Mouse (Mus musculus) hindbrain, embryonic 12.5 days (tissue): ENCODE measurements around the gene Nsg1. TPM values are rescaled to one million over a fixed set of nuclear protein-coding genes. Genes with fewer than 3 reads are reported as not detected.

ENCODE experiments used
- ATAC-seq: fragments of 200-750 bp; cut with Nextera tagmentation; 2 replicates; pipeline ENCODE4 v1.8.0; 2017; ENCODE audit warnings: moderate TSS enrichment; ENCODE audit not compliant: low FRiP score
- H3K27ac ChIP-seq: fragments of 300-500 bp; sonication (generic); 2 replicates; pipeline ENCODE4 v1.5.1; 2016; ENCODE audit warnings: mild to moderate bottlenecking
- H3K27me3 ChIP-seq: fragments of 300-500 bp; sonication (generic); 2 replicates; pipeline ENCODE4 v1.6.1; 2016; ENCODE audit warnings: mild to moderate bottlenecking
- H3K36me3 ChIP-seq: fragments of 300-500 bp; sonication (generic); 2 replicates; pipeline ENCODE4 v1.6.1; 2016; ENCODE audit warnings: mild to moderate bottlenecking
- H3K4me1 ChIP-seq: fragments of 300-500 bp; sonication (generic); 2 replicates; pipeline ENCODE4 v1.6.1; 2016
- H3K4me2 ChIP-seq: fragments of 300-500 bp; sonication (generic); replicated peaks from 2 replicates; pipeline ENCODE4 v1.6.1; 2016; ENCODE audit warnings: mild to moderate bottlenecking
- H3K4me3 ChIP-seq: fragments of 300-500 bp; sonication (generic); 2 replicates; pipeline ENCODE4 v1.5.1; 2016; ENCODE audit warnings: mild to moderate bottlenecking
- H3K9ac ChIP-seq: fragments of 300-500 bp; sonication (generic); 2 replicates; pipeline ENCODE4 v1.6.1; 2016; ENCODE audit warnings: mild to moderate bottlenecking, moderate library complexity
- H3K9me3 ChIP-seq: fragments of 300-500 bp; sonication (generic); replicated peaks from 2 replicates; pipeline ENCODE4 v1.6.1; 2016; ENCODE audit warnings: mild to moderate bottlenecking
- WGBS: fragments of 180-500 bp; shearing (Covaris S2); methylation state at CpG from one replicate; pipeline ENCODE4 v1.1.7; 2016; 5-methylcytosine and 5-hydroxymethylcytosine counted together
- polyA plus RNA-seq: library from polyadenylated mRNA; unstranded; fragments of >200 nt; fragmentation: Nextera tagmentation; extraction: Ambion mirVana; gene quantifications from 2 replicates; pipeline ENCODE4 v1.2.1, GENCODE M21; 2016

Gene Nsg1
- polyA plus RNA-seq, 1 experiment from 2014 or later = 447 TPM

DNA sequence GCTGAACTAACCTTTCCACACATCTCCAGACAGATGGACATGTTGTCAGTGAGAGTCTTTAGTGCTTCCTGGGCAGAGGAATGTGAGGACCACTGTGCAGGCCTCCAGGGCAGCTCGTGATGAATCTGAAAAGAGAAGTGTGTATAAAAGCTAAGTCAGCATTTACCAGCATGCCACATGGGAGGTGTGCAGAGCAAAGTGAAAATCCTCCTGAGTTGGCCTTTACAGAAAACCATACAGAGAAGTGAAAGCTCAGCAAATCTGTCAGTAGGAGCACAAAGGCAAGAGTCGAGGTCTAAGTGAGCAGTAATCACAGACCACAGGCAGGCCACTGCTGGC lies 67.8 kb downstream of the Nsg1 start:
- Histone ChIP-seq H3K4me3 (no peak overlapping the region), H3K9me3 (no peaks in the 10 kb centered on the region), H3K27me3 (no peaks in the 10 kb centered on the region), H3K27ac (no peak overlapping the region), H3K36me3 (no peaks in the 10 kb centered on the region), H3K4me1 (peaks cover 4% of the 10 kb centered on the region; the same call in 1 of the 2 replicates), H3K4me2 (no peak overlapping the region), H3K9ac (no peak overlapping the region)
- ATAC-seq = no peak
- 58% methylated on average over 2 of the region's 2 CpGs for WGBS

DNA sequence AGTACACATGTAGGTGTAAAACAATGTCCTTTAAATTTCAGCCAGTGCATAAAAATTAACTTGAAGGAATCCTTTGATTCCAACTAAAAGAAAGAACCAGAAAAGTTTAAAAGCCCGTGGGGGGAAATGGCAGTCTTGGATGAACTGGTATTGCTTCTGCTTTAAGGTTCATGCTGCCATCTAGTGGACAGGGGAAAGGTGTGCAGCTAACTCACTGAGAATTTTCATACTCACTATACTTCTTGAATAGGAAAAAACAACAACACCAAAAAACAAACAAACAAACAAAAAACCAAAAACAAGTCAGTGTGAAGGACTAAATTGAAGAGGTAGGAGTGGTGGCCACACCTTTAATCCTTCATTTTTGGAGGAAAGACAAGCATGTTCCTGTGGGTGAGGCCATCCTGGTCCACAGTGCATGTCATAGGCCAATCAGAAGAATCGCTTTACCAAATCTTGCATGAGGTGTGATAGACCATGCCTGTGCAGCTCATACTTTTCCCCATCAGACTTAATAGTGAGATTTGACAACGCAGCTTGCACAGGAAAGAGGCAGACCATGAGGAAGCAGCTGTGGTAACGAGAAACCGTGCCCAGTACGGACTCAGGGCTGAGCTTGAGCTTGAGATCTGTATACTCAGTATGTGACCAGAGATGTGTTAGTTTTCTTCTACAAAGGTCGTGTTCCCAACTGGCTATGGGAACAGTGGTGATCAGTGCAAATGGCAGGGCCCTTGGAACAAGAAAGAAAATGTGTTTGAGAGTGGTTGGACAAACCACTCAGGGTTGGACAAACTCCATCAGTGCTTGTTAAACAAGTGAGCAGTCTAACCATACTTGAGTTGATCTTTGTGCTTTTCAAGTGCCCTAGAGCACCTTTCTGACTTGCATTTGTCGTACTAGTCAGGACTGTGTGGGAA lies 68.4 kb downstream of the Nsg1 start:
- Histone ChIP-seq H3K36me3 (no peaks in the 10 kb centered on the region), H3K27ac (no peak overlapping the region), H3K27me3 (no peaks in the 10 kb centered on the region), H3K4me3 (no peak overlapping the region), H3K9ac (no peak overlapping the region), H3K4me2 (no peak overlapping the region), H3K9me3 (no peaks in the 10 kb centered on the region), H3K4me1 (peaks cover 4% of the 10 kb centered on the region; the same call in 1 of the 2 replicates)
- no peak for ATAC-seq
- 75% methylated on average over 8 of the region's 8 CpGs for WGBS

DNA sequence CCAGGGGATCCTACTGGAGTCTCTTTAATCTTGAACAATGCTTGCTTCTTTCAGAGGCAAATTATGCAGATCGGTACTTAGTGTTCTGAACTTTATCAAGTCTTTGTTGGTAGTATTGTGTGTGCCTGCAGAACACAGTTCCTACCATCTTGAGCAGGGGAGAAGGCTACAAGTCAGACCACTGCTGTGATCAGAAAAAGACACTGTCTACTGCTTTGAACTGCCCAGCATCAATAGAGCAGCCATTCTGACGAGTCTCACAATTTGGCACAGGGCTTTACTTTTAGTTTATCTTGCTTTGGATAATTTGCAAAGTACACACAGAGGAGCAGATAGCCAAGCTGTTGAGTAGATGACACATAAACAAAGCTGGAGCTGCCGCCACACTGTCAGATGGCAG lies 69.1 kb downstream of the Nsg1 start:
- 41% methylated on average over 3 of the region's 3 CpGs for WGBS
- no peak for ATAC-seq
- H3K27ac ChIP-seq = no peak overlapping the region
- no peak overlapping the region for H3K4me3 ChIP-seq
- no peaks in the 10 kb centered on the region for H3K27me3 ChIP-seq
- H3K4me1 ChIP-seq = peaks cover 8% of the 10 kb centered on the region
- no peaks in the 10 kb centered on the region for H3K36me3 ChIP-seq
- no peaks in the 10 kb centered on the region for H3K9me3 ChIP-seq
- H3K4me2 ChIP-seq = no peak overlapping the region
- no peak overlapping the region for H3K9ac ChIP-seq

DNA sequence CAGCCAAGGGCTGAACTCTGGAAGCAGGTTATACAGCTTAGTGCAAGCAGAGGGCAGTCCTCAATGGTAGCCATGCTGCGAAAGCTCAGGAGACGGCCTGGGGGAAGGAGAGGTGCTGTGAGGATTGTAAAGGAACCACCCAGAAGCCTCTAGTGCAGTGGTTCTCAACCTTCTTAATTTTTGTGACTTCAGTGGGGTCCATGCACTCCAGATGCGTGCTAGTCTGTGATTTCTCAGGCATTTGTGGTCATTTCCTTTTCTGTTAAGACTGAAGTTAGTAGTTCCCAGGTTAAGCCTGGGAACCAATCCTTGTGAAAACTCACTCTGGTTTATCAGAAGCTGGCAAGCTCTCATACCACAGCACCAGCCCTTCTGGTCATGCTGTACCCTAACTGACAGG lies 69.6 kb downstream of the Nsg1 start:
- Histone ChIP-seq H3K4me2 (no peak overlapping the region), H3K4me3 (no peak overlapping the region), H3K27me3 (no peaks in the 10 kb centered on the region), H3K9ac (no peak overlapping the region), H3K9me3 (no peaks in the 10 kb centered on the region), H3K4me1 (peaks cover 11% of the 10 kb centered on the region), H3K27ac (no peak overlapping the region), H3K36me3 (no peaks in the 10 kb centered on the region)
- ATAC-seq = no peak
- WGBS = 86% methylated on average over 3 of the region's 3 CpGs

Other genes starting within 250 kb of the Nsg1 start
- gene Stx18, start 121.2 kb downstream of the Nsg1 start, polyA plus RNA-seq = 42.3 and 45.1 TPM in 2 replicates
- gene Zbtb49, start 60.5 kb upstream of the Nsg1 start, polyA plus RNA-seq = 24.1 and 24.6 TPM in 2 replicates
- 84.8 and 91.9 TPM in 2 replicates for gene Lyar, start 60.6 kb upstream of the Nsg1 start, polyA plus RNA-seq
- gene Tmem128, start 100.3 kb upstream of the Nsg1 start, polyA plus RNA-seq = 85.4 and 90.4 TPM in 2 replicates
- 0.48 TPM in 1 of 2 replicates, not detected in the other for gene Otop1, start 116.1 kb upstream of the Nsg1 start, polyA plus RNA-seq
- 0.09 and 0.14 TPM in 2 replicates for gene Drd5, start 159.5 kb upstream of the Nsg1 start, polyA plus RNA-seq